ENCODE assay signal across 24 mouse cellular contexts in the genomic region with DNA sequence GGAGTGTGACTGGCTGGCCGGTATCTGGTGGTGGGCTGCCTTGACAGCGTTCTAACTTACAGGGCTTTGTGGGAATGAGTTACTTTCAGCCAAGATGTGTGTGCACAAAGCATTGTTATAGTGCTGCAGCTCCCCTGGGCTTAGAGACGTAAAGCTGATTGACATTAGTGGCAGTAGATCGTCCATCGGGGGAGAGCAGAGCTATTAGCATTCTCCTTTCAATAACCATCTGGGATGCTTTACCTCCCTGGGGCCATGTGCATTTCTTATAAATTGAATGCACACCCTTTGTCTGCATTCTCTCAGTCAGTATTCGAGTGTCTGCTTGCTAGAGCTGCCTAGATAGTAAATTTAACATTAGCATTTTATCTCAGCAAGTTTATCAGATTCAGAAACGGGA.
A peak's percentile ranks its signal among the peaks of the same experiment; 100 is the strongest.
DNase-seq lines count a peak whose midpoint lies in the region; ATAC-seq lines count a peak whose summit lies in the region.
"Had no signal": no experiment of that assay in that cellular context is flagged by ENCODE, and none has a peak within 500 bp of the region (broad histone marks: within the 10 kb centered on the region; RNA-seq: fewer than 3 reads in every experiment).

No protein-coding gene starts in this region.

- H3K27ac ChIP-seq in midbrain, embryonic 13.5 days: no peak overlapping the region
- no peak overlapping the region for H3K27ac ChIP-seq in midbrain, embryonic 10.5 days (replicated peaks)
- no peak overlapping the region for H3K27ac ChIP-seq in midbrain, embryonic 15.5 days
- H3K27ac ChIP-seq: embryonic facial prominence, embryonic 13.5 days; gastrocnemius, adult 2 months had no signal

- WGBS in midbrain, embryonic 13.5 days: 22% methylated on average over 7 of the region's 7 CpGs
- WGBS in midbrain, embryonic 10.5 days: 54% methylated on average over 7 of the region's 7 CpGs
- 21% methylated on average over 7 of the region's 7 CpGs for WGBS in midbrain, embryonic 15.5 days

- H3K9ac ChIP-seq in midbrain, embryonic 13.5 days (replicated peaks): no peak overlapping the region
- H3K9ac ChIP-seq in midbrain, embryonic 15.5 days: no peak overlapping the region
- H3K9ac ChIP-seq: embryonic facial prominence, embryonic 13.5 days had no signal

- H3K9me3 ChIP-seq in midbrain, embryonic 13.5 days: no peaks in the 10 kb centered on the region
- no peaks in the 10 kb centered on the region for H3K9me3 ChIP-seq in midbrain, embryonic 10.5 days (replicated peaks)
- H3K9me3 ChIP-seq in midbrain, embryonic 15.5 days: no peaks in the 10 kb centered on the region
- H3K9me3 ChIP-seq: embryonic facial prominence, embryonic 13.5 days; megakaryocyte, embryonic 14.5 days had no signal

- no peaks in the 10 kb centered on the region for H3K36me3 ChIP-seq in midbrain, embryonic 13.5 days
- no peaks in the 10 kb centered on the region for H3K36me3 ChIP-seq in midbrain, embryonic 10.5 days
- H3K36me3 ChIP-seq in midbrain, embryonic 15.5 days (replicated peaks): no peaks in the 10 kb centered on the region
- H3K36me3 ChIP-seq: embryonic facial prominence, embryonic 13.5 days had no signal

- H3K27me3 ChIP-seq in midbrain, embryonic 13.5 days: no peaks in the 10 kb centered on the region
- no peaks in the 10 kb centered on the region for H3K27me3 ChIP-seq in midbrain, embryonic 10.5 days (ENCODE audit: low read depth, poor library complexity, severe bottlenecking)
- H3K27me3 ChIP-seq in midbrain, embryonic 15.5 days (replicated peaks): no peaks in the 10 kb centered on the region
- H3K27me3 ChIP-seq: megakaryocyte, embryonic 14.5 days had no signal

- ATAC-seq in midbrain, embryonic 13.5 days: 0 out of 2 replicates have a peak, but pooled peaks have one; percentile 45
- ATAC-seq in midbrain, embryonic 15.5 days (replicated peaks): 0 out of 2 replicates have a peak, but pooled peaks have one; percentile 37
- ATAC-seq: intestine, embryonic 16.5 days had no signal

- intact Hi-C loops in heart, postnatal 10 days (cut with DNase I): no loop called here

- H3K4me2 ChIP-seq in midbrain, embryonic 13.5 days (replicated peaks): no peak overlapping the region
- H3K4me2 ChIP-seq in midbrain, embryonic 15.5 days: no peak overlapping the region
- H3K4me2 ChIP-seq: embryonic facial prominence, embryonic 13.5 days; liver, embryonic 11.5 days had no signal

- DNase-seq in embryo, embryonic 10 days (ENCODE audit: low spot score): peak; percentile 25
- DNase-seq in embryo, embryonic 9.5 days (ENCODE audit: extremely low spot score): no peak
- no peak for DNase-seq in midbrain, embryonic 10.5 days (ENCODE audit: low spot score)
- DNase-seq in thymus, postnatal 10 days (ENCODE audit: low spot score in 2 of 2): no peak
- DNase-seq in heart, postnatal 10 days: no peak
- DNase-seq in heart, adult 9 months (ENCODE audit: low spot score in 2 of 2): no peak
- DNase-seq: adrenal gland, postnatal 25 days; cerebellum, adult 18-20 months; cerebellum, postnatal 25 days; gastrocnemius, adult 2 months; heart, postnatal 4 days; kidney, postnatal 36 days; layer of hippocampus, adult 9-11 months; lung, adult 18-20 months; lung, postnatal 14 days; right cerebral cortex, postnatal 14 days; spleen, adult 18-20 months; thymus, postnatal 36 days had no signal

- no peak overlapping the region for H3K4me3 ChIP-seq in midbrain, embryonic 13.5 days (replicated peaks)
- H3K4me3 ChIP-seq in midbrain, embryonic 10.5 days: no peak overlapping the region
- H3K4me3 ChIP-seq in midbrain, embryonic 15.5 days: no peak overlapping the region
- H3K4me3 ChIP-seq: embryonic facial prominence, embryonic 13.5 days; gastrocnemius, adult 2 months; megakaryocyte, embryonic 14.5 days had no signal

- H3K4me1 ChIP-seq in midbrain, embryonic 13.5 days (replicated peaks): peaks cover 7% of the 10 kb centered on the region
- H3K4me1 ChIP-seq in midbrain, embryonic 10.5 days: peaks cover 6% of the 10 kb centered on the region
- H3K4me1 ChIP-seq in midbrain, embryonic 15.5 days: 0 out of 2 replicates have a peak, but pooled peaks cover 3% of the 10 kb centered on the region
